Mouse (Mus musculus) left cerebral cortex, postnatal 25 days (tissue): ENCODE measurements at regions not wholly inside any gene's neighbourhood (a gene's known extent, or its start where the extent isn't known, plus 50 kb on each side); places are given as distances from the start of the nearest gene placed in this dataset.

Experiments used
- DNase-seq, 2 experiments: peaks; one replicate each; pipeline ENCODE4 v3.0.0; 2022; ENCODE audit warnings: low spot score in 2 of 2, mixed read lengths in 1 of 2
- intact Hi-C: fragments of 180-260 bp; cut with DNase I; formaldehyde crosslinking; loops from one replicate; pipeline ENCODE4 v1.15.1; 2025

- intact Hi-C loops = loop anchor here (1.0 to 5.0 kb wide), 4 partner anchors 151 to 653 kb away; no protein-coding TSS in a partner anchor
- no peak for DNase-seq
These were observed 527.0 kb downstream of the Arl4a start for GRCm38 (mm10) chr12:39510855-39511254.

DNA sequence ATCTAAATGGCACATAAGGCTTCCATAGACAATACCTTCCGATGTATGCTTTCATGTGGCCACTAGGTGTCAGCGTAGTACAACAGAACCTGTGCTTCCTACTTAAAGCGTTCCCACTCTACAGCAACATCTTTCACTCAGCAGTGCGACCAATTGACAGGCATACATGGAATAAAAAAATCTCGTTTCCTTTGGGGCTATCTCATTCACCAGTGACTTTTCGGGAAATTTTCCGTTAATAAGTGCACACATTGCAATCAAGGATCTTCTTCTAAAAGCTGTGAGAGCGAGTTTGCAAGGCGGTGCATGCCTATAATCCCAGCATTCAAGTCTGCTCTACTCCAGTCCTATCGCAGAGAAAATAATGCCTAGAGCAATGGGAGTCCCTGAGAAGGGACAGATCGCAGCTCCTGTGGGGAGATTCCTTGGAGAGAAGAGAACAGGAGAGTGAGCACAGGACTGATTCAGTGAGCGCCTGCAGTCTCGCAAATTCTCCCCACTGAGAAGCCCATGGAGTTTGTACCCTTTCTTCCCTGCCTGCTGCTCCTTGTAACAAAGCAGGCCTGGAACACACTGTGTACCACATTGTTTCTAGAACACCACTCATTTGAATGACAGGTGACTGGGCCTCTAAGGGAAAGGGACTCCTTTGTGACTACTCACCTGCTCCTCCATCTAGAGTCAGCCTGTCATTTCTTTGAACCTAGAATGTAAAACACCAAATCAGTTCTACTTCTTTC is 527.6 kb downstream of the Arl4a start:
- peak; percentile 82 to 86 for DNase-seq
- intact Hi-C loops = loop anchor here (1.0 to 5.0 kb wide), 4 partner anchors 152 to 654 kb away; no protein-coding TSS in a partner anchor

- DNase-seq = peak; percentile 24 to 54
- intact Hi-C loops = loop anchor here (1.0 to 10.0 kb wide), 4 partner anchors 891 to 1724 kb away; no protein-coding TSS in a partner anchor
These were observed 541.6 kb downstream of the Arl4a start for GRCm38 (mm10) chr12:39496203-39496602.

GRCm38 (mm10) chr12:39493578-39494218 is 544.1 kb downstream of the Arl4a start:
- DNase-seq = peak; percentile 16 to 28
- intact Hi-C loops = loop anchor here (2.0 to 10.0 kb wide), 4 partner anchors 421 to 1151 kb away; no protein-coding TSS in a partner anchor

- intact Hi-C loops = loop anchor here (5.0 to 10.0 kb wide), 3 partner anchors 421 to 888 kb away; no protein-coding TSS in a partner anchor
- peak; percentile 37 to 77 for DNase-seq
These were observed 544.7 kb downstream of the Arl4a start for GRCm38 (mm10) chr12:39493114-39493513.

DNA sequence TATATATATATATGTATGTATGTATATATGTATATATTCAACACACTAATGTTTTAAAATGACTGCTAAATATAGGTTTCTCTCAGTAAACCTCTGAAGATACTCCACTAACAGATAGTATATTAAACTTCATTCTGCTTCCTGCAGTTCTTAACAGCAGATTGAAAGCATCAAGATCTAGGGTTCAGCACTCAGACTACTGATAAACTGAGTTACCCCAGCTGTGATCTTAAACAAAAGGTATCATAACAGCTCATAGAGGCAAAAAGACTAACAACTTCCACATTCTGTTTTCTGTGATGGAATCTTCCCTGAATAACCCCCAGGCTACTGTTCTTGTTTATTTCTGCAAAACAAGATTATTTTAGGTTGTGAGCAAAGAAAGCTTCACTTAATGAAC is 564.8 kb downstream of the Arl4a start:
- intact Hi-C loops = no loop called here
- no peak for DNase-seq
